Mouse (Mus musculus) activated CD4-positive, CD25-positive, alpha-beta regulatory T cell, adult 9 weeks (primary cell): ENCODE data around the gene Radil. TPM values are rescaled to one million over a fixed set of nuclear protein-coding genes. Genes with fewer than 3 reads are reported as not detected.

Source experiments
- polyA plus RNA-seq: library from polyadenylated mRNA; unstranded; fragments of 100-300 nt; shearing (Covaris generic); gene quantifications from one replicate; pipeline ENCODE4 v1.2.1, GENCODE M21; 2017

Gene Radil
- not detected for polyA plus RNA-seq

DNA sequence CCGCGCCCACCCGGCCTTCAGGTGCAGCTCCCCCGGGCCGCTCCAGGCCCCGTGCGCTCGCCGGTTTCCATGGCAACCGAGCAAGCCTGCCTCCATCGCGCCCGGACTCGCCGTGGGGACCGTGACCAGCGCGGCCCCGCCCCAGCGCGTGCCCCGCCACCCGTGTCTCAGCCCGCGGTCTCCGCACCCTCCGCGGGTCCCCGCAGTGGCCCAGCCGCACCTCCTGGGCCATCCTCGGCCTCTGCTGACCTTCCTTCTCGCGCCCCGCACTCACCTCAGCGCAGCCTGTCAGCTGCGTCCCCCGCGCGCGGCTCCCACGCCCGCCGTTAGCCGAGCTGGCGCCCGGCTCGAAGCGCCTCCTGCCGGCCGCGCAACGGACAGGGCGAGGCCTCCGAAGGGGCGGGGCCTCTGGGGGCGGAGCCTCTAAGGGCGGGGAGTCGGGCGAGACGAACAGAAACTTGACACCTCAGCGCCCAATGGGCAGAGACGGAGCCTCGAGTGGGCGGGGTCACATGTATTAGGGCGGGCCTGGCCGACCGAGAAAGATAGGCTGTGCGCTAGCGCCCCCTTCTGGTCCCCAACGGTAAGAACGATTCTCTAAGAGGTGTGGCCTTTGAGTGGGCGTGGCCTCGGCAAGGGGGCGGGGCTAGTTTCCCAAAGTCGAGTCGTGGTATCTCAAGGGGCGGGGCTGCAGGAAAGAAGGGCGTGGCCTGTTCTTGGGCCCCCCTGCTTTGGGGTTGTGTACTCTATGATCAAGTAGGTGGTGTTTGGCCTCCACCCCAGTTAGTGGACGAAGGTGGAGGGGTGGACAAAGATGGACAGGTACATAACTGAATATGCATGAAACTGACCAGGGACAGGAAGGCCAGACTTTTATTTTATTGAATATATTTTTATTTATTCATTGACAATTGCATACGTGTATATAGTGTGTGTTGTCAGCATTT lies at the start of gene Radil:
TSS of gene Radil (minus strand) at position 393 of the 947 bp plus-strand sequence.

DNA sequence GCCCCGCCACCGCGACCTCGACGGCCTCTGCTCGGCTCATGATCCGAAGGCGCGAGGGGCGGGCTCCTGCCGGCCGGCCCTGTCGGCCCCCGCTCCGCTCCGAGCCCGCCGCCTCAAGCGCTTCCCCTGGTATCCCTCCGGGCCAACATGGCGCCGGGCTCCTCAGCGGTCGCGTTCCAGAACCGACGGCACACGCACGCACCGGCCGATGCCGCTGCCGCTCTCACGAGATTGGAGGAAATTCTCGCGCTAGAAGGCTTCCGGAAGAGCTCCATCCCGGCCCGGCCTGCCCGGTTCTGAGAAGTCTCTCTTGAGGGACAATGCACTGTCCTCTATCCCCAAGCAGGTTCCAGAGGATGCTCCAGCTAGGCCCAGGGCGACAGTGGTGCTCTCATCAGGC lies 21.0 kb downstream of the Radil start, which contains the start of gene Papolb:
TSS of gene Papolb (minus strand) at position 162 of the 400 bp plus-strand sequence.

DNA sequence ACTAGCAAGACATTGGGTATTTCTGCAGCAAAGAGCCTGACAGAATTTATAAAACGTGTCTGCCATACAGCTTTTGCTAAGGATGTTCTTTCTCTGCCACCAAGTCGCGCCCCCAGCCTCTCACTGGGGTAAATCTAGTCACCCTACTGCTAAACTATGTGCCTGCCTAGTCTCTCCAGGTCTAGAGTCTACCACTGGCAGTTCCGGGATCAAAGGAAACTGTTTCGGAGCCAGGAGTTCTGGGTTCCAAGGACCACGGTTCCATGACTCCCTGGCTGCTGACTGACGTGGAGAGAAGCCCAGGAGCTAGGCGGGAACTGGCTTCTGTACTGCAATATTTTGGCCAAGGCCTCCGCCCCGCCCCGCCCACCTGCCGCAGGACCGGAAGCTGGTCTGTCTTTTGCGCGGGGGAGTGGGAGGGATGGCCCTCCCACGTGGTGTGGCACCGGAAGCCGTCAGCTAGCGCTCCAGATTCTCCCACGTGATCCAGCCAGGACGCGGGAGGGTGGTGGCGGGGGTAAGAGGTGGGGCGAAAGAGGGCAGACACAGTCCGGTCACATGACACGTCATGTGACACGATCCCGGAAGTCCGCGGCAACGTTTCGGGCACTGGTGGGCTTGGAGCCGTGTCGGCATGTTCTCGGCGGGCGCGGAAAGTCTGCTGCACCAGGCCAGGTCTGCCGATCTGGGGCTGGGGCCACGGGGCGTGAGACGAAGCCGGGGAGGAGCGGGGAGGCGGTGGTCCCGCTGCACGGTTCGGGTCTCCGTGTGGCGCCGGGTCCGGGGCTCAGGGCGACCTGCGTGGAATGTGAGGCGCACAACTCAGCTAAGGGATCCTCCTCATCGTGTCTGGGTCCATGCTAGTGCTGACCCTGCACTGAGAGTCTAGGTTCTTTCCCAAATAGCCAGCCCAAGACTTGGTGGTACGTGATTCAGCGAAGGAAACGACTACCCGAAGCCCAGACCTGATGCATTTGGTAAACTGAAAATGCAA lies 87.1 kb downstream of the Radil start, which contains the start of gene Ap5z1:
TSS of gene Ap5z1 (plus strand) at position 484 of the 994 bp plus-strand sequence.

Other genes starting within 250 kb of the Radil start
- gene Foxk1, start 149.6 kb downstream of the Radil start, polyA plus RNA-seq: 2.1 TPM
- 42.1 TPM for gene Ap5z1, start 87.2 kb downstream of the Radil start, polyA plus RNA-seq
- not detected for gene Papolb, start 21.0 kb downstream of the Radil start, polyA plus RNA-seq
- gene Mmd2, start 57.7 kb upstream of the Radil start, polyA plus RNA-seq: not detected
- 16.3 TPM for gene Wipi2, start 76.6 kb upstream of the Radil start, polyA plus RNA-seq
- 0.49 TPM for gene Slc29a4, start 141.4 kb upstream of the Radil start, polyA plus RNA-seq